Mouse (Mus musculus) liver, adult 2 months (tissue): ENCODE measurements around the gene Nans.

Experiments
- CTCF ChIP-seq: fragments of 200-500 bp; IDR thresholded peaks from 2 replicates; pipeline ENCODE4 v1.5.1; 2011; ENCODE audit warnings: low read depth, low read length, control low read depth
- POLR2A ChIP-seq: fragments of 200-500 bp; IDR thresholded peaks from 2 replicates; pipeline ENCODE4 v1.6.1; 2011; ENCODE audit warnings: low read length, control low read depth; ENCODE audit not compliant: insufficient read depth; ENCODE audit errors: extremely low read depth

DNA sequence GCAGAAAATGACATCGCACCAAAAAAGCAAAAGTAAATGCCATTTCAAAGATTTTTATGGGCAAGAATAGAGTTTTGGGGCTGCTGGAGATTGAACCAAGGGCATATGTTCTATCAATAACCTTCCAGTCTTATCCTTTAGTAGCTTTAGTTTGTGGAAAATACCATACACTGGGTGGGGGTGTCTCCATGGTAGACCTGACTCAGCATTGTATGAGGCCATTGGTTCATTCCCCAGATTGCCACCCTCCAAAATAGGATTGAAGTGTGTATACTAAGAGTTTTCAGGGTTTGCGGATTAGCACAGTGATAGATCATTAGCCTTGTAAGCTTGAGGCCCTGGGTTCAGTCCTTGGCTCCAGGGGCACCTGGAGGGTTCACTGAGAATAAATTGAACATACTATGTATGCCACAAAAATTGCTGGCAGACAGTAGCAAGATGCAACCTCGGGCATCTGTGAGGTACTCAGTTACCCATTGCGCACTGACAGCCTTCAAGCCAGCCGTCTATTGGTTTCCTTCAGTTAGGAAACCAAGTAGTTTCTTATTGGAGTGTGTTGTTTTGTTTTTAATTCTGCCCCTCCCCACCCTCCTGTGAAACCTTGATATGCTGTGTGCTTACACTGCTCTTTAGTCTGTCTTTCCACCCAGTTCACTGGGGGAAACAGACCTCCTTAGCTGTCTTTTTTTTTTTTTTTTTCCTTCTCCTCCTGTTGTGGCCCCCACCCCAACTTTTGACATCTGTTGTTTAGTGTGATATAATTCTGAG, 34.8 kb upstream of the Nans start:
- no peak for TF ChIP-seq POLR2A
- no peak for TF ChIP-seq CTCF
